Mouse (Mus musculus) skeletal muscle tissue, adult 2 months (tissue): ENCODE data around the gene Aff1.

ENCODE experiments used
- DNase-seq: peaks from one replicate; pipeline ENCODE4 v3.0.0-alpha.2; 2012; ENCODE audit warnings: low read depth, low spot score

Aff1 gene

GRCm38 (mm10) chr5:103726281-103726938 lies 34.2 kb downstream of the Aff1 start:
- no peak for DNase-seq

- no peak for DNase-seq
Measured at GRCm38 (mm10) chr5:103727777-103728395, 35.7 kb downstream of the Aff1 start.

GRCm38 (mm10) chr5:103729225-103729624 lies 37.1 kb downstream of the Aff1 start:
- no peak for DNase-seq

GRCm38 (mm10) chr5:103730142-103730541 lies 38.0 kb downstream of the Aff1 start:
- DNase-seq, result no peak

- no peak for DNase-seq
Measured at GRCm38 (mm10) chr5:103730727-103731126, 38.6 kb downstream of the Aff1 start.

- DNase-seq, result no peak
Measured at GRCm38 (mm10) chr5:103732581-103732980, 40.4 kb downstream of the Aff1 start.

- DNase-seq, result no peak
Measured at GRCm38 (mm10) chr5:103735411-103736112, 43.4 kb downstream of the Aff1 start.

- DNase-seq, result no peak
Measured at GRCm38 (mm10) chr5:103736553-103737207, 44.5 kb downstream of the Aff1 start.

GRCm38 (mm10) chr5:103737208-103738066 lies 45.3 kb downstream of the Aff1 start:
- DNase-seq, result no peak

GRCm38 (mm10) chr5:103738509-103738908 lies 46.3 kb downstream of the Aff1 start:
- DNase-seq, result no peak

GRCm38 (mm10) chr5:103739163-103739562 lies 47.0 kb downstream of the Aff1 start:
- no peak for DNase-seq

GRCm38 (mm10) chr5:103740093-103740902 lies 48.1 kb downstream of the Aff1 start:
- DNase-seq, result no peak

- no peak for DNase-seq
Measured at GRCm38 (mm10) chr5:103740903-103741246, 48.7 kb downstream of the Aff1 start.

GRCm38 (mm10) chr5:103741443-103741842 lies 49.3 kb downstream of the Aff1 start:
- no peak for DNase-seq

GRCm38 (mm10) chr5:103741992-103742391 lies 49.8 kb downstream of the Aff1 start:
- DNase-seq, result no peak

GRCm38 (mm10) chr5:103744531-103744930 lies 52.4 kb downstream of the Aff1 start:
- no peak for DNase-seq

GRCm38 (mm10) chr5:103745635-103746034 lies 53.5 kb downstream of the Aff1 start:
- no peak for DNase-seq

- DNase-seq, result no peak
Measured at GRCm38 (mm10) chr5:103746561-103747085, 54.4 kb downstream of the Aff1 start.

- DNase-seq, result no peak
Measured at GRCm38 (mm10) chr5:103747098-103747497, 54.9 kb downstream of the Aff1 start.

- DNase-seq, result no peak
Measured at GRCm38 (mm10) chr5:103748343-103748742, 56.2 kb downstream of the Aff1 start.
